Mouse (Mus musculus) testis, adult 2 months (tissue): ENCODE measurements around the gene 9330161L09Rik.

Experiments used
- CTCF ChIP-seq: fragments of 200-500 bp; IDR thresholded peaks from 2 replicates; pipeline ENCODE4 v1.5.1; 2012; ENCODE audit warnings: low read depth, mild to moderate bottlenecking, inconsistent platforms, low read length, moderate library complexity; ENCODE audit not compliant: control insufficient read depth, insufficient read depth, insufficient replicate concordance
- POLR2A ChIP-seq: fragments of 200-500 bp; IDR thresholded peaks from 2 replicates; pipeline ENCODE4 v1.6.1; 2012; ENCODE audit warnings: low read depth, mild to moderate bottlenecking, inconsistent platforms, low read length, moderate library complexity; ENCODE audit not compliant: control insufficient read depth

DNA sequence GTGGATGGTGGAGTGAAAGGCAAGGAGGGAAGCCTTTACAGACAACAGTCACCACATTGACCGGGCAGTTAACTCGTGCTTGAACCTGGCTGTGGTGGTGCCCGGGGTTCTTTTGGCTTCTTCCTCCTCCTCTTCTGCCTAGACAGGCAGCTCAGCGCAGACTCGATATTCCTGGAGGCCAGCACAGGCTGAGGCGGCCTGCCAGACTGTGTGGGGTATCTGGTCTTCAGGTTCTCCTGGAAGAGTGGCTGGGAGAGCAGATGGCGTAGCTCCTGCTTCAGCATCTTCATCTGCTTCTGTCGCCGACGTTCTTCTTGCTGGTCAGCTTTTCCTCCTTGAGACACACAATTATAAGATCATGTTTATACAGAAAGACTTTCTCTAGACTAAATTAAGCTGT, 524 bp upstream of the 9330161L09Rik start:
- TF ChIP-seq POLR2A (no peak), CTCF (no peak)
